Mouse (Mus musculus): ENCODE measurements around the gene Slc25a28.

DNA sequence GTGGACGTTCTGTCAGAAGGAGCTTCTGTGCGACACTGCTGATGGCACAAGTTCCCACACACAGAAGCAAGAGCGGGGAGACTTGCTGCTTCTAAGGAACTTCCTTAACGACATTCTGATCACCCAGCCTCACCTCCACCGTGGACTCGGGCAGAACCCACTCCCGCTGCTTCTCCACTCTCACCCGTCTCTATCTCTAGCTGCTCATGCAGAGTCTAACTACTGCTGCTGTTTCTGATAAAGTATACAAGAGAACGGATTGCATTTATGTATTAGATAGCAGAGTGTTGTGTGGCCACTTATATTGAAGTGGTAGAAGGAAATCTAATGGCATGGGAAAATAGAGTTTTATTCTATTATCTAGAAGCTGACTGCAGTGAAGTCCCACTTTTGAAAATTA, 13.9 kb downstream of the Slc25a28 start:
- TF ChIP-seq POLR2A (IDR thresholded peaks at IDR 0.05; ENCODE audit: extremely low read depth, insufficient read depth, low read length) = no peak
- TF ChIP-seq CTCF (IDR thresholded peaks at IDR 0.05; ENCODE audit: extremely low read depth, insufficient read depth, low read length) = no peak
